Mouse (Mus musculus): ENCODE results near the gene H2al1e.

DNA sequence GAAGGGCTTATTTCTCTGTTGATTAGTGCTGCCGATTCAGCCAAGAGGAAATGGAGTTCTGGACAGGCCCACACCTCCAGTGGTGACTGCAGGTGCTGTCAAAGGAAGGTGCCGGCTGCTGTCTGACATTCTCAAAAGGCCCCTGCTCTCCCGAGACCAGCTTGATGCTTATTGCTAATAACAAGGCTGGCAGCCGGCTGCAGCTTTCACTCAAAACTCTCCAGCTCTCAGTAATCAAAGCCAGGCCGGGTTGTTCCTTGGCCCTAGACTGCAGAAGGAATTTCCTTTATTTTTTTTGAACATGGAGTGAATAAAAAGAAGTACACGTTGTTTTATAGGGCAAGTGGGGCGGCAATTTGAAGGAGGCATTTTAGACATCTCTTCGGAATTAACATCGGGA is 34.0 kb downstream of the H2al1e start:
- TF ChIP-seq CTCF (IDR thresholded peaks at IDR 0.05; ENCODE audit: low read depth) = no peak
- no peak for TF ChIP-seq EP300 (IDR thresholded peaks at IDR 0.05; ENCODE audit: low read depth)
